Mouse (Mus musculus) c-Kit-positive CD71-negative TER-119-negative erythroid progenitor cells, embryonic 14.5 days (primary cell): ENCODE results near the gene Rtn4r.

ENCODE experiments used
- DNase-seq: peaks from one replicate; pipeline ENCODE4 v3.0.0-alpha.2; 2013; ENCODE audit warnings: low read depth

Gene Rtn4r

GRCm38 (mm10) chr16:18125131-18125530 lies 2.3 kb upstream of the Rtn4r start:
- DNase-seq, result no peak

DNA sequence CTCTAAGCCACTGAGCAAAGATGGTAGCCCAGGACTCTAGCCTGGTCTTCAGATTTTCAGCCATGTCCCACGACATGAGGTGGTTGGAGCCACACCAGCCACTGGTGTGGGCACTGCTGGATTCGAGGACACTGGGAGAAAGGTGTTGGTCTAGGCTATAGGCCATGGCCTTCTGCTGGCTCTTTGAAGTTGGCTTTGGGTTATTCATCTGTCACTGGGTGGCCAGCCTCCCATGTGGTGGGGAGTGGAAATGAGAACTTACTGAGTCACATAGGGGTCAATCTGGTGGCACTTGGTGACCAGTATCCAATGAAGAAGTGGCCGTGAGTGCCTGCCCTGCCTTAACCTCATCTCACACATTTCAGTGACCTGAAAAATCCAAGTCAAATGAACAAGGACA lies 1.2 kb upstream of the Rtn4r start:
- no peak for DNase-seq

GRCm38 (mm10) chr16:18127871-18128563 lies 575 bp downstream of the Rtn4r start:
- DNase-seq, result no peak

GRCm38 (mm10) chr16:18128564-18128935 lies 1.1 kb downstream of the Rtn4r start:
- no peak for DNase-seq

- no peak for DNase-seq
Measured at GRCm38 (mm10) chr16:18129413-18129812, 2.0 kb downstream of the Rtn4r start.

DNA sequence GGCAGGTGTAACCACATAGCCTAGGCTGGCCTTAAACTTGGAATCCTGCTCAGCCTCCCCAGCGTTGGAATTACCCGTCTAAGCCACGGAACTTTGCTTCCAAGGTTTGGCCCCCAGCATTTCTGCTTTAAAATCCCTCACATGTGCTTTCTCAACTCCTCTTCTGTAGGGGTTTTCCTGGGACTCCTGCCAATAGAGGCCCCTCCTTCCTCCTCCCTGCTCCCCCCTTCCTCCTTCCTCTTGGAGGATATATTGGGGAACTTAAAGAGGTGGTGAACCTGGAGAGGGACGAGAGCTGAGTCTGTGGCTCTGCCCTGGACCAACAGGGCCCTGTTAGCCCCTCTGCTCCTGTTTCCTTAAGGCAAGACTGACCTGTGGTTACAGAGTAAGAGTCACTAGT lies 2.8 kb downstream of the Rtn4r start:
- no peak for DNase-seq

DNA sequence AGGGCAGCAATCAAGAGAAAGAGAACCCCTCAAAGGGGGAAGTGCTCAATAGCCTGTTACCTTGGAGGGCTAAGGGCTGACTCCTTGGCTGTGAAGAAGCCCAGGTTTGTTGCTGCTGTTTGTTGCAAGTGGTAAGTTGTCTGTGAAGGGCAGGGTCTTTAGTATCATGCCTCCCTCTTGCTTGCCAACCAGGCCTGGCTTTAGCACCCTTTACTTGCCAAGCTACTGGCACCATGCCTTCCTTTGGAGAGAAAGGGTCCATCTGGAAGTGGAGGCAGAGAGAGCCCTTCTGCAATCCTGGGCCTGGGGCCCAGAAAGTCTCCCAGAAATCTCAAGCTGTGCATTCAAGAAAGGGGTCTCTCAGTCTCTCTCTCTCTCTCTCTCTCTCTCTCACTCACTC lies 3.3 kb downstream of the Rtn4r start:
- no peak for DNase-seq

- DNase-seq, result no peak
Measured at GRCm38 (mm10) chr16:18131245-18131939, 4.0 kb downstream of the Rtn4r start.

DNA sequence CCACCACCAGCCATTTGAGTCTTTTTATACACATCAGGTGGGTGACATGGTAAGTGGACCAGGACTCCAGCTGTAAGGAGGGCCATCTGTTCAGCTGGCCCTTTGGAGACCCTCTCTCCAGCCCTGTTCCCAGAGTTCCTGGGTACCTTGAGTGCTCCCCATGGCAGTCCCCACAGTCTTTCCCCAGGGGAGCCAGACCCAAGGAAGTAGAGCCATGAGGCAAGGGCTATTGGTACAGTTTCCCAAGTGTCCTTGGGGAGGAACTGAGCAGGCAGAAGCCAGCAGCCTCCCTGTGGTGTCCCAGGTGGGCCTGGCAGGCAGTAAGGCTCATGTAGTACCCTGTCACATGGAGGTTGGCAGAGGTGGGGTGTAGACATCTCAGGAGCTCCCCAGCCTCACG lies 4.6 kb downstream of the Rtn4r start:
- DNase-seq, result no peak

GRCm38 (mm10) chr16:18132575-18132974 lies 5.1 kb downstream of the Rtn4r start:
- no peak for DNase-seq

DNA sequence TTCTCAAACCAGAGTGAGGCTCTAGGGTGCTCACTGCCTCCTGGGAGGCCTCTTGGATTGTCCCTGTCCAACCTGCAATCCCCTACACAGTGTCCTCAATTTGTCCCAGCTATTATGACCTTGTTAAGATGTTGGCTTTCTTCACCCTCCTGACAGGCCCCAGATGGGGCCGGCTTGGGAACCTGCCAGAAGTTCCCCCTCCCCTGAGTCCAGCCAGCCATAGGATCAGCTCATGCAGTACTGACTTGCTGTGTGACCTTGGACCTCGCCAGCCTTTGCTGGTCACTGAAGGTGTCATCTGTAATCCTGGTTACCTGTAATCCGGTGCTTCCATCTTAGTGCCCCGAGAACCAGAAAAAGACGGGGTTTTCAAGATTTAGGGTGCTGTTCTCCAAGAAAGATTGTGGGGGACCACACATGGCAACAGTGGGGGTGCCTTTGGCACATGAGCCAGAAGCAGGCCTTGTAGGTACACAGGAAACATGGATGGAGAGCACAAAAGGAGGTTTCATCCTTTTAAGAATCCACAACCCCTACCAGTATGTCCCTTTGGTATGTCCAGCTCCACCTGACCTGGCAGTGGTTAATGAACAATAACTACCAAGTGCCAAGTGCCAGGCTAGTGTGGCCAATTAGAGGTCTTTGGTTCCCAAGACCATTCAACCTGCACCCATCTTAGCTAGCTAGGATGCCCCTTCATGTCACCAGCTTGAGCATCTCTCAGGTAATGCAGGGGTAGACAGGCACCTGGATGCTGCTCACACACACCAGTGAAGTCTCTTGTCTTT lies 5.9 kb downstream of the Rtn4r start:
- DNase-seq, result no peak

DNA sequence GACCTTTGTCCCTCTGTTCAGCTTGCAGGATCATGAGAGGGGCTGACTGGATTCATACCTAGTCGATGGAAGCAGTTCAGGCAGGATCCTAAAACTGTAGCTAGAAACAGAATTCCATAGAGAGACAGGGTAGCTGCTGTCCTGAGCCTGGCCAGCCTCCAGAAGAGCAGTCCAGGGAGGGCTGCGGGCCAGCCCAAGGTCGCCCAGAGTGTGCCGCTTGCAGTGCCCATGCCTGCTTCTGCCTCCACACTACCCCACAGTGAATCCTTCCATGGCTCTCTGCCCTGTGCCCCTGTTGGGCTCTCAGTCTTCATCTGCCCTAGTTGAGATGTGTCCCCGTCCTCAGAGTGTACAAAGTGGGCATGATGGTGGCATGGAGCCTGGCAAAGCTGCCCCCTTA lies 7.8 kb downstream of the Rtn4r start:
- no peak for DNase-seq

- DNase-seq, result no peak
Measured at GRCm38 (mm10) chr16:18136015-18136414, 8.6 kb downstream of the Rtn4r start.

- no peak for DNase-seq
Measured at GRCm38 (mm10) chr16:18144201-18144600, 16.8 kb downstream of the Rtn4r start.

- no peak for DNase-seq
Measured at GRCm38 (mm10) chr16:18145341-18145867, 18.0 kb downstream of the Rtn4r start.

GRCm38 (mm10) chr16:18148208-18148876 lies 20.9 kb downstream of the Rtn4r start:
- DNase-seq, result no peak

GRCm38 (mm10) chr16:18149205-18149604 lies 21.8 kb downstream of the Rtn4r start:
- no peak for DNase-seq

GRCm38 (mm10) chr16:18152189-18152588 lies 24.7 kb downstream of the Rtn4r start:
- DNase-seq, result no peak

- DNase-seq, result no peak
Measured at GRCm38 (mm10) chr16:18152769-18153445, 25.5 kb downstream of the Rtn4r start.

GRCm38 (mm10) chr16:18154521-18155171 lies 27.2 kb downstream of the Rtn4r start:
- DNase-seq, result no peak
